ENCODE assay signal across 14 mouse cellular contexts in the genomic region with DNA sequence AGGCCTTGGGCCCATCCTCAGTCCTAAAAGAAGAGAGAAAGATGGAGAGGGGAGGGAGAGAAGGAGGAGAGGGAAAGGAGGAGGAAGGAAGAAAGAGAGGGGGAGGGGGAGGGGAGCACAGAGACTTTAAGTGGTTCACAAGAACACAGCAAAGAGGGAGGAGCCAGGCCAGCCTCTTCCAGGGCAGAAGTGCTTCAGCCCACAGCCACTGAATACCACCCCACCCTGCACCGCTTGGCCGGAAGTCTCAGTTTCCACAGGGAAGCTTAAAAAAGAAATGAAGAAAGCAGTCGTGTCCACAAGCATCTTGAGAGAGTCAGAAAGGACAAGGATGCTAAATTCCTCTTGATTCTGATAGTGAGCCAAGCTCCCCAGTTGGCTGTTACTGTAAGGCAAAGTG. TPM values are rescaled to one million over a fixed set of nuclear protein-coding genes. Genes with fewer than 3 reads are reported as not detected.
A peak's percentile ranks its signal among the peaks of the same experiment; 100 is the strongest.
DNase-seq lines count a peak whose midpoint lies in the region; ATAC-seq and TF ChIP-seq lines count a peak whose summit lies in the region.
"Had no signal": no experiment of that assay in that cellular context is flagged by ENCODE, and none has a peak within 500 bp of the region (broad histone marks: within the 10 kb centered on the region; RNA-seq: fewer than 3 reads in every experiment).

No protein-coding gene starts in this region.

- peak; percentile 42 for DNase-seq in lung, postnatal 0 days (ENCODE audit: low spot score)
- peak; percentile 51 to 68 for DNase-seq in spleen, postnatal 4 days (ENCODE audit: low spot score in 2 of 2)
- no peak for DNase-seq in limb, embryonic 10.5 days (ENCODE audit: low spot score)
- DNase-seq in embryo, embryonic 11 days: no peak
- DNase-seq in left cerebral cortex, adult 9 months (ENCODE audit: low spot score in 2 of 2): no peak
- DNase-seq: adrenal gland, adult 8-10 months; cerebellum, adult 11-12 months; kidney, postnatal 14 days; right cerebral cortex, postnatal 4 days had no signal

- H3K4me1 ChIP-seq in heart, embryonic 15.5 days (replicated peaks): peaks cover 6% of the 10 kb centered on the region
- no peaks in the 10 kb centered on the region for H3K4me1 ChIP-seq in heart, embryonic 12.5 days (replicated peaks)
- peaks cover 12% of the 10 kb centered on the region for H3K4me1 ChIP-seq in ES-Bruce4 (ENCODE audit: control insufficient read depth, insufficient read depth, low read length)
- H3K4me1 ChIP-seq in lung, postnatal 0 days (ENCODE audit: insufficient read depth, low read depth, low read length): peaks cover 15% of the 10 kb centered on the region; the same call in 1 of the 2 replicates
- peaks cover 13% of the 10 kb centered on the region for H3K4me1 ChIP-seq in limb, embryonic 10.5 days

- H3K27ac ChIP-seq in heart, embryonic 15.5 days: no peak overlapping the region
- no peak overlapping the region for H3K27ac ChIP-seq in heart, embryonic 12.5 days (ENCODE audit: poor library complexity, severe bottlenecking)
- H3K27ac ChIP-seq in ES-Bruce4 (ENCODE audit: insufficient read depth, low read length): peak overlapping the region; percentile 90
- H3K27ac ChIP-seq in lung, postnatal 0 days (ENCODE audit: low read length): 0 out of 2 replicates have a peak overlapping the region, but pooled peaks have one; percentile 20
- no peak overlapping the region for H3K27ac ChIP-seq in limb, embryonic 10.5 days
- H3K27ac ChIP-seq: hindbrain, embryonic 10.5 days had no signal

- TF ChIP-seq EP300 in ES-Bruce4 (IDR thresholded peaks at IDR 0.05; ENCODE audit: insufficient read depth, low read depth, low read length): peak; percentile 51; the same call in 1 of the 2 replicates
- TF ChIP-seq EP300 in lung, postnatal 0 days (IDR thresholded peaks at IDR 0.05): no peak

- ATAC-seq in heart, embryonic 15.5 days (replicated peaks; ENCODE audit: insufficient number of reproducible peaks, insufficient read depth, low FRiP score, low read depth): 0 out of 2 replicates have a peak, but pooled peaks have one; percentile 43
- ATAC-seq in heart, embryonic 12.5 days (ENCODE audit: insufficient number of reproducible peaks, low FRiP score): no peak
- 0 out of 2 replicates have a peak, but pooled peaks have one; percentile 24 for ATAC-seq in lung, postnatal 0 days

- TF ChIP-seq POLR2A in ES-Bruce4 (IDR thresholded peaks at IDR 0.05; ENCODE audit: insufficient read depth, low read length): no peak

- no peak overlapping the region for H3K4me3 ChIP-seq in heart, embryonic 15.5 days
- H3K4me3 ChIP-seq in heart, embryonic 12.5 days: no peak overlapping the region
- H3K4me3 ChIP-seq in ES-Bruce4 (ENCODE audit: low read depth, low read length): peak overlapping the region; percentile 15; the same call in 1 of the 2 replicates
- H3K4me3 ChIP-seq in lung, postnatal 0 days (ENCODE audit: low read depth, low read length): no peak overlapping the region
- no peak overlapping the region for H3K4me3 ChIP-seq in limb, embryonic 10.5 days
- H3K4me3 ChIP-seq: erythroblast, embryonic 14.5 days; hindbrain, embryonic 10.5 days had no signal

- H3K27me3 ChIP-seq in heart, embryonic 15.5 days: no peaks in the 10 kb centered on the region
- H3K27me3 ChIP-seq in heart, embryonic 12.5 days (replicated peaks): no peaks in the 10 kb centered on the region
- H3K27me3 ChIP-seq in ES-Bruce4 (ENCODE audit: control insufficient read depth, insufficient read depth, low read length, poor library complexity, severe bottlenecking): no peaks in the 10 kb centered on the region
- no peaks in the 10 kb centered on the region for H3K27me3 ChIP-seq in lung, postnatal 0 days (replicated peaks; ENCODE audit: insufficient read depth, low read length)
- H3K27me3 ChIP-seq in limb, embryonic 10.5 days (ENCODE audit: low read depth, poor library complexity, severe bottlenecking): no peaks in the 10 kb centered on the region

- TF ChIP-seq CTCF in ES-Bruce4 (IDR thresholded peaks at IDR 0.05; ENCODE audit: low read depth, low read length): no peak
- TF ChIP-seq CTCF in lung, postnatal 0 days (IDR thresholded peaks at IDR 0.05): no peak

- no peak overlapping the region for H3K9ac ChIP-seq in heart, embryonic 15.5 days
- no peak overlapping the region for H3K9ac ChIP-seq in heart, embryonic 12.5 days
- H3K9ac ChIP-seq in ES-Bruce4 (ENCODE audit: low read depth, poor library complexity, severe bottlenecking): peak overlapping the region; percentile 44
- no peak overlapping the region for H3K9ac ChIP-seq in lung, postnatal 0 days (replicated peaks; ENCODE audit: low read depth)

- WGBS in heart, embryonic 15.5 days: 30% methylated on average over 3 of the region's 3 CpGs
- 27% methylated on average over 3 of the region's 3 CpGs for WGBS in heart, embryonic 12.5 days
- 14% methylated on average over 3 of the region's 3 CpGs for WGBS in lung, postnatal 0 days
- 56% methylated on average over 3 of the region's 3 CpGs for WGBS in limb, embryonic 10.5 days

- H3K36me3 ChIP-seq in heart, embryonic 15.5 days: no peaks in the 10 kb centered on the region
- no peaks in the 10 kb centered on the region for H3K36me3 ChIP-seq in heart, embryonic 12.5 days
- no peaks in the 10 kb centered on the region for H3K36me3 ChIP-seq in ES-Bruce4 (ENCODE audit: control insufficient read depth, insufficient read depth, low read length, poor library complexity, severe bottlenecking)
- H3K36me3 ChIP-seq in lung, postnatal 0 days (ENCODE audit: insufficient read depth, low read length): no peaks in the 10 kb centered on the region
- H3K36me3 ChIP-seq in limb, embryonic 10.5 days: no peaks in the 10 kb centered on the region
- H3K36me3 ChIP-seq: hindbrain, embryonic 10.5 days had no signal

- no peak overlapping the region for H3K4me2 ChIP-seq in heart, embryonic 15.5 days
- no peak overlapping the region for H3K4me2 ChIP-seq in heart, embryonic 12.5 days
- no peak overlapping the region for H3K4me2 ChIP-seq in lung, postnatal 0 days (replicated peaks; ENCODE audit: low read depth, low read length)

- H3K9me3 ChIP-seq in heart, embryonic 15.5 days (replicated peaks): no peaks in the 10 kb centered on the region
- H3K9me3 ChIP-seq in heart, embryonic 12.5 days (replicated peaks): no peaks in the 10 kb centered on the region
- 0 out of 2 replicates have a peak, but pooled peaks cover 2% of the 10 kb centered on the region for H3K9me3 ChIP-seq in ES-Bruce4 (replicated peaks; ENCODE audit: control insufficient read depth, insufficient read depth, low read length, poor library complexity, severe bottlenecking)
- no peaks in the 10 kb centered on the region for H3K9me3 ChIP-seq in lung, postnatal 0 days (ENCODE audit: low read length)
- H3K9me3 ChIP-seq in limb, embryonic 10.5 days (replicated peaks): no peaks in the 10 kb centered on the region
- H3K9me3 ChIP-seq: hindbrain, embryonic 10.5 days had no signal

RNA-seq across cellular contexts. Expression of a gene that starts 9.2 kb away (rescaled TPM):
- 25.2 and 33.7 TPM in 2 replicates for polyA plus RNA-seq in heart, embryonic 15.5 days (2015; fragmentation: Nextera tagmentation; extraction: Ambion mirVana)
- 41.9 and 42.0 TPM in 2 replicates for polyA plus RNA-seq in heart, embryonic 12.5 days (2016; fragmentation: Nextera tagmentation; extraction: Ambion mirVana)
- 584 and 601 TPM in 2 replicates for polyA plus RNA-seq in ES-Bruce4 (2011; ENCODE audit: insufficient read depth, insufficient read length, low read depth, missing spikeins)
- polyA plus RNA-seq in lung, postnatal 0 days (2015; fragmentation: Nextera tagmentation; extraction: Ambion mirVana): 59.3 and 67.3 TPM in 2 replicates
- 30.6 and 39.2 TPM in 2 replicates for polyA plus RNA-seq in limb, embryonic 10.5 days (2016; fragmentation: Nextera tagmentation; extraction: Ambion mirVana)

Comparison
In these comparisons a context has a peak if more than half of its experiments do, and no peak if none do; other contexts are left out.
1. H3K27ac ChIP-seq: peak in ES-Bruce4 (single experiment) and lung, postnatal 0 days (single experiment); none in heart, embryonic 15.5 days (single experiment), heart, embryonic 12.5 days (single experiment) and limb, embryonic 10.5 days (single experiment).
2. DNase-seq: peak in lung, postnatal 0 days (single experiment) and spleen, postnatal 4 days (2 of 2); none in limb, embryonic 10.5 days (single experiment), embryo, embryonic 11 days (single experiment) and left cerebral cortex, adult 9 months (0 of 2).